Mouse (Mus musculus): ENCODE results near the gene Rasgef1b.
"Not testable (repeated sequence)": the region's sequence is repeated elsewhere in the genome, so short reads cannot be mapped to it uniquely, and the experiment has no call there.

Rasgef1b gene

GRCm38 (mm10) chr5:99238150-99238549 lies 490.7 kb downstream of the Rasgef1b start:
- DNase-seq, result no peak

- DNase-seq, result no peak
Observed at GRCm38 (mm10) chr5:99236888-99237752, 491.7 kb downstream of the Rasgef1b start.

- DNase-seq, result no peak
Observed at GRCm38 (mm10) chr5:99236431-99236830, 492.4 kb downstream of the Rasgef1b start.

GRCm38 (mm10) chr5:99234275-99234674 lies 494.6 kb downstream of the Rasgef1b start:
- no peak for DNase-seq

GRCm38 (mm10) chr5:99233176-99233575 lies 495.7 kb downstream of the Rasgef1b start:
- no peak for DNase-seq

- DNase-seq, result no peak
Observed at GRCm38 (mm10) chr5:99232410-99232809, 496.5 kb downstream of the Rasgef1b start.

GRCm38 (mm10) chr5:99230476-99230875 lies 498.4 kb downstream of the Rasgef1b start:
- DNase-seq, result no peak

GRCm38 (mm10) chr5:99227361-99227760 lies 501.5 kb downstream of the Rasgef1b start:
- DNase-seq, result no peak

- no peak for DNase-seq
Observed at GRCm38 (mm10) chr5:99224571-99225011, 504.3 kb downstream of the Rasgef1b start.

- DNase-seq, result no peak
Observed at GRCm38 (mm10) chr5:99223869-99224498, 504.9 kb downstream of the Rasgef1b start.

- no peak for DNase-seq
Observed at GRCm38 (mm10) chr5:99218385-99218784, 510.5 kb downstream of the Rasgef1b start.

GRCm38 (mm10) chr5:99216588-99217152 lies 512.2 kb downstream of the Rasgef1b start:
- not testable (repeated sequence) for DNase-seq

GRCm38 (mm10) chr5:99215207-99216157 lies 513.4 kb downstream of the Rasgef1b start:
- DNase-seq, result no peak

GRCm38 (mm10) chr5:99214400-99214799 lies 514.5 kb downstream of the Rasgef1b start:
- DNase-seq, result no peak

GRCm38 (mm10) chr5:99213211-99213610 lies 515.7 kb downstream of the Rasgef1b start:
- no peak for DNase-seq

GRCm38 (mm10) chr5:99203475-99203874 lies 525.4 kb downstream of the Rasgef1b start:
- DNase-seq, result no peak

GRCm38 (mm10) chr5:99202074-99202837 lies 526.6 kb downstream of the Rasgef1b start:
- DNase-seq, result peak; percentile 35

GRCm38 (mm10) chr5:99195436-99195835 lies 533.4 kb downstream of the Rasgef1b start:
- DNase-seq, result no peak

- DNase-seq, result no peak
Observed at GRCm38 (mm10) chr5:99190941-99191800, 537.7 kb downstream of the Rasgef1b start.

GRCm38 (mm10) chr5:99183637-99184036 lies 545.2 kb downstream of the Rasgef1b start:
- DNase-seq, result no peak
